Comparison of ENCODE assay signal across 9 mouse cellular contexts in genomic region chr8:84784681-84785505, GRCm38 (mm10). TPM values are rescaled to one million over a fixed set of nuclear protein-coding genes. Genes with fewer than 3 reads are reported as not detected.
DNase-seq lines count a peak whose midpoint lies in the region; ATAC-seq and TF ChIP-seq lines count a peak whose summit lies in the region.
"Had no signal": no experiment of that assay in that cellular context is flagged by ENCODE, and none has a peak within 500 bp of the region (broad histone marks: within the 10 kb centered on the region; RNA-seq: fewer than 3 reads in every experiment).

No protein-coding gene starts in this region.

- intact Hi-C loops in heart, postnatal 14 days (cut with DNase I): loop anchor here (2.0 kb wide), 1 partner anchor 14 kb away; no protein-coding TSS in a partner anchor

- no peak; the same call in 1 of the 2 replicates for TF ChIP-seq POLR2A in embryonic fibroblast, embryonic 13.5 days (IDR thresholded peaks at IDR 0.05; ENCODE audit: low read depth, low read length)
- TF ChIP-seq POLR2A in lung, adult 2 months (IDR thresholded peaks at IDR 0.05; ENCODE audit: borderline replicate concordance, extremely low read depth, low read depth, low read length): no peak

- no peak for DNase-seq in heart, postnatal 14 days
- DNase-seq in ES-CJ7 (ENCODE audit: low read depth, low spot score): peak; percentile 80
- no peak for DNase-seq in layer of hippocampus, adult 18-20 months (ENCODE audit: low spot score in 2 of 2)
- no peak for DNase-seq in layer of hippocampus, adult 9-10 months (ENCODE audit: low spot score)
- DNase-seq in lung, adult 2 months: no peak

- WGBS in heart, embryonic 11.5 days (ENCODE audit: insufficient replicate concordance): under 1% methylated on average over 48 of the region's 48 CpGs
- 38% methylated on average over 48 of the region's 48 CpGs for WGBS in lung, adult 2 months

- H3K9ac ChIP-seq in heart, embryonic 11.5 days (ENCODE audit: low read depth, low read length): no peak overlapping the region

- TF ChIP-seq CTCF in embryonic fibroblast, embryonic 13.5 days (IDR thresholded peaks at IDR 0.05; ENCODE audit: borderline replicate concordance, insufficient read depth, low read length): no peak
- TF ChIP-seq CTCF in lung, adult 2 months (IDR thresholded peaks at IDR 0.05; ENCODE audit: insufficient read depth, low read length): no peak

- H3K4me1 ChIP-seq in heart, embryonic 11.5 days (ENCODE audit: control insufficient read depth, insufficient read depth, low read length): peaks cover 14% of the 10 kb centered on the region
- H3K4me1 ChIP-seq in embryonic fibroblast, embryonic 13.5 days (ENCODE audit: control insufficient read depth, insufficient read depth, low read length): peaks cover 50% of the 10 kb centered on the region
- H3K4me1 ChIP-seq in lung, adult 2 months (ENCODE audit: control insufficient read depth, insufficient read depth, low read length): peaks cover 41% of the 10 kb centered on the region

- ATAC-seq in heart, embryonic 11.5 days (replicated peaks; ENCODE audit: insufficient number of reproducible peaks, low FRiP score, low TSS enrichment): 0 out of 2 replicates have a peak, but pooled peaks have one; percentile 18
- peak; percentile 15; the same call in 1 of the 2 replicates for ATAC-seq in megakaryocyte progenitor cell, adult 5-6 weeks (replicated peaks; ENCODE audit: poor library complexity)

- H3K4me2 ChIP-seq in heart, embryonic 11.5 days: peak overlapping the region; percentile 16; the same call in 1 of the 2 replicates

- no peak overlapping the region for H3K4me3 ChIP-seq in heart, embryonic 11.5 days (ENCODE audit: low read depth, low read length)
- peak overlapping the region; percentile 23 for H3K4me3 ChIP-seq in embryonic fibroblast, embryonic 13.5 days (ENCODE audit: insufficient read depth, low read length)
- H3K4me3 ChIP-seq in lung, adult 2 months (replicated peaks; ENCODE audit: extremely low read depth, low read depth, low read length): no peak overlapping the region

- H3K9me3 ChIP-seq in heart, embryonic 11.5 days (replicated peaks; ENCODE audit: control insufficient read depth, low read length): no peaks in the 10 kb centered on the region

- H3K36me3 ChIP-seq in heart, embryonic 11.5 days (ENCODE audit: control insufficient read depth, insufficient read depth, low read length): no peaks in the 10 kb centered on the region

- H3K27me3 ChIP-seq in heart, embryonic 11.5 days (ENCODE audit: control insufficient read depth, insufficient read depth, low read length): peaks cover 100% of the 10 kb centered on the region

- H3K27ac ChIP-seq in heart, embryonic 11.5 days (ENCODE audit: low read depth, low read length): no peak overlapping the region
- peak overlapping the region; percentile 88 for H3K27ac ChIP-seq in embryonic fibroblast, embryonic 13.5 days (ENCODE audit: insufficient read depth, low read length)
- H3K27ac ChIP-seq: macrophage had no signal

RNA-seq across cellular contexts. Expression of gene Nfix, which starts 15.3 kb away (rescaled TPM):
- 6.1 and 7.6 TPM in 2 replicates for polyA plus RNA-seq in heart, embryonic 11.5 days (2014; fragmentation: Nextera tagmentation; extraction: Ambion mirVana)
- total RNA-seq in heart, postnatal 14 days (2021): 100 to 1,000 TPM; 276 to 280 TPM
- 173 and 236 TPM in 2 replicates for polyA plus RNA-seq in embryonic fibroblast, embryonic 13.5 days (2011; ENCODE audit: insufficient read length, low read depth, missing spikeins)
- 44.4 and 46.9 TPM in 2 replicates for total RNA-seq in megakaryocyte progenitor cell, adult 5-6 weeks (2015)
- 12.0 and 15.7 TPM in 2 replicates for total RNA-seq in megakaryocyte progenitor cell, adult 5-6 weeks (2017)
- total RNA-seq in layer of hippocampus, adult 18-20 months (2021): 100 to 1,000 TPM; 379 to 429 TPM
- polyA plus RNA-seq in lung, adult 2 months (2012; rRNA removed): 80.1 and 96.2 TPM in 2 replicates

RNA-seq across cellular contexts. Expression of gene Dand5, which starts 37.7 kb away (rescaled TPM):
- 5.0 and 6.0 TPM in 2 replicates for polyA plus RNA-seq in heart, embryonic 11.5 days (2014; fragmentation: Nextera tagmentation; extraction: Ambion mirVana)
- total RNA-seq in heart, postnatal 14 days (2021): 1 to 10 TPM; 6.1 to 6.4 TPM
- polyA plus RNA-seq in embryonic fibroblast, embryonic 13.5 days (2011; ENCODE audit: insufficient read length, low read depth, missing spikeins): 2.0 and 2.3 TPM in 2 replicates
- total RNA-seq in megakaryocyte progenitor cell, adult 5-6 weeks (2015): 2.2 and 2.4 TPM in 2 replicates
- 1.7 and 4.0 TPM in 2 replicates for total RNA-seq in megakaryocyte progenitor cell, adult 5-6 weeks (2017)
- 10 to 100 TPM; 10.7 to 10.9 TPM for total RNA-seq in layer of hippocampus, adult 18-20 months (2021)
- 2.5 and 2.9 TPM in 2 replicates for polyA plus RNA-seq in lung, adult 2 months (2012; rRNA removed)

RNA-seq across cellular contexts. Expression of gene Gadd45gip1, which starts 46.4 kb away (rescaled TPM):
- polyA plus RNA-seq in heart, embryonic 11.5 days (2014; fragmentation: Nextera tagmentation; extraction: Ambion mirVana): 51.5 and 52.2 TPM in 2 replicates
- total RNA-seq in heart, postnatal 14 days (2021): 10 to 100 TPM; 23.0 to 25.0 TPM
- 11.7 and 12.6 TPM in 2 replicates for polyA plus RNA-seq in embryonic fibroblast, embryonic 13.5 days (2011; ENCODE audit: insufficient read length, low read depth, missing spikeins)
- 21.4 and 21.9 TPM in 2 replicates for total RNA-seq in megakaryocyte progenitor cell, adult 5-6 weeks (2015)
- 51.2 and 57.4 TPM in 2 replicates for total RNA-seq in megakaryocyte progenitor cell, adult 5-6 weeks (2017)
- total RNA-seq in layer of hippocampus, adult 18-20 months (2021): 10 to 100 TPM; 27.3 to 27.4 TPM
- 21.3 and 31.7 TPM in 2 replicates for polyA plus RNA-seq in lung, adult 2 months (2012; rRNA removed)

RNA-seq across cellular contexts. Expression of gene Rad23a, which starts 55.6 kb away (rescaled TPM):
- polyA plus RNA-seq in heart, embryonic 11.5 days (2014; fragmentation: Nextera tagmentation; extraction: Ambion mirVana): 125 and 127 TPM in 2 replicates
- total RNA-seq in heart, postnatal 14 days (2021): 10 to 100 TPM; 78.9 to 79.9 TPM
- polyA plus RNA-seq in embryonic fibroblast, embryonic 13.5 days (2011; ENCODE audit: insufficient read length, low read depth, missing spikeins): 57.6 and 61.7 TPM in 2 replicates
- total RNA-seq in megakaryocyte progenitor cell, adult 5-6 weeks (2015): 30.2 and 34.4 TPM in 2 replicates
- total RNA-seq in megakaryocyte progenitor cell, adult 5-6 weeks (2017): 26.2 and 26.3 TPM in 2 replicates
- total RNA-seq in layer of hippocampus, adult 18-20 months (2021): 10 to 100 TPM; 63.8 to 77.0 TPM
- polyA plus RNA-seq in lung, adult 2 months (2012; rRNA removed): 72.6 and 75.9 TPM in 2 replicates

Comparison
In these comparisons a context has a peak if more than half of its experiments do, and no peak if none do; other contexts are left out.
1. RNA of gene Nfix, which starts 15.3 kb away (total RNA-seq): 379 to 429 TPM in layer of hippocampus, adult 18-20 months and 276 to 280 TPM in heart, postnatal 14 days; 12.0 to 46.9 TPM in megakaryocyte progenitor cell, adult 5-6 weeks; every median in the first group is over 4 times any median in the second.